Mouse (Mus musculus) heart, postnatal 0 days (tissue): ENCODE results near the gene 3110082J24Rik. TPM values are rescaled to one million over a fixed set of nuclear protein-coding genes. Genes with fewer than 3 reads are reported as not detected.

Experiments
- ATAC-seq: fragments of 200-750 bp; cut with Nextera tagmentation; 2 replicates; pipeline ENCODE4 v1.8.0; 2017; ENCODE audit warnings: low read depth, moderate number of reproducible peaks, moderate library complexity; ENCODE audit not compliant: insufficient read depth
- DNase-seq: peaks from one replicate; pipeline ENCODE4 v3.0.0-alpha.2; 2016; ENCODE audit warnings: low spot score
- H3K27ac ChIP-seq: fragments of 300-500 bp; sonication (generic); 2 replicates; pipeline ENCODE4 v1.5.1; 2014; ENCODE audit warnings: low read depth, mild to moderate bottlenecking
- H3K27me3 ChIP-seq: fragments of 300-500 bp; sonication (generic); 2 replicates; pipeline ENCODE4 v1.6.1; 2014; ENCODE audit warnings: low read length, mixed read lengths; ENCODE audit not compliant: control insufficient read depth, insufficient read depth
- H3K36me3 ChIP-seq: fragments of 300-500 bp; sonication (generic); replicated peaks from 2 replicates; pipeline ENCODE4 v1.6.1; 2014; ENCODE audit warnings: low read length, mixed read lengths; ENCODE audit not compliant: control insufficient read depth, insufficient read depth
- H3K4me1 ChIP-seq: fragments of 300-500 bp; sonication (generic); 2 replicates; pipeline ENCODE4 v1.6.1; 2014; ENCODE audit warnings: antibody characterized with exemption; ENCODE audit not compliant: control insufficient read depth, insufficient read depth
- H3K4me2 ChIP-seq: fragments of 300-500 bp; sonication (generic); 2 replicates; pipeline ENCODE4 v1.6.1; 2014; ENCODE audit warnings: low read depth, mild to moderate bottlenecking, low read length, moderate library complexity
- H3K4me3 ChIP-seq: fragments of 300-500 bp; sonication (generic); 2 replicates; pipeline ENCODE4 v1.5.1; 2014; ENCODE audit warnings: low read depth, low read length
- H3K9ac ChIP-seq: fragments of 300-500 bp; sonication (generic); replicated peaks from 2 replicates; pipeline ENCODE4 v1.6.1; 2014; ENCODE audit warnings: low read depth, low read length, mixed read lengths
- H3K9me3 ChIP-seq: fragments of 300-500 bp; sonication (generic); replicated peaks from 2 replicates; pipeline ENCODE4 v1.6.1; 2016; ENCODE audit warnings: low read length; ENCODE audit not compliant: control insufficient read depth
- CTCF ChIP-seq: IDR thresholded peaks from 2 replicates; pipeline ENCODE4 v1.5.1; 2016; ENCODE audit warnings: antibody characterized with exemption, control low read depth, low read depth
- EP300 ChIP-seq: IDR thresholded peaks from 2 replicates; pipeline ENCODE4 v1.6.1; 2016; ENCODE audit warnings: antibody characterized with exemption, low read depth
- WGBS: fragments of 180-500 bp; shearing (Covaris S2); extraction: QIAGEN DNeasy Blood & Tissue Kit; methylation state at CpG from one replicate; pipeline ENCODE4 v1.1.7; 2014; 5-methylcytosine and 5-hydroxymethylcytosine counted together
- polyA plus RNA-seq: library from polyadenylated mRNA; unstranded; fragments of >200 nt; fragmentation: Nextera tagmentation; extraction: Ambion mirVana; gene quantifications from 2 replicates; pipeline ENCODE4 v1.2.1, GENCODE M21; 2015
- total RNA-seq: library from RNA; depleted of rRNA; stranded (reverse); fragments of >200 nt; gene quantifications from 2 replicates; pipeline ENCODE4 v1.2.3, GENCODE M21; 2014; ENCODE audit warnings: low replicate concordance

The 3110082J24Rik gene
- total and polyA plus RNA-seq, 2 experiments from 2014 or later = not detected

GRCm38 (mm10) chr5:30125587-30125986 lies 19.7 kb upstream of the 3110082J24Rik start:
- no peak overlapping the region for H3K9ac ChIP-seq
- ATAC-seq (peak; percentile 59; the same call in 1 of the 2 replicates), DNase-seq (peak; percentile 52)
- no peak overlapping the region for H3K4me2 ChIP-seq
- no peaks in the 10 kb centered on the region for H3K27me3 ChIP-seq
- H3K27ac ChIP-seq = no peak overlapping the region
- H3K36me3 ChIP-seq = peaks cover 100% of the 10 kb centered on the region
- H3K9me3 ChIP-seq = no peaks in the 10 kb centered on the region
- TF ChIP-seq EP300 (no peak), CTCF (peak; percentile 73)
- H3K4me3 ChIP-seq = no peak overlapping the region
- no peaks in the 10 kb centered on the region for H3K4me1 ChIP-seq
- 50% methylated on average over 5 of the region's 5 CpGs for WGBS

DNA sequence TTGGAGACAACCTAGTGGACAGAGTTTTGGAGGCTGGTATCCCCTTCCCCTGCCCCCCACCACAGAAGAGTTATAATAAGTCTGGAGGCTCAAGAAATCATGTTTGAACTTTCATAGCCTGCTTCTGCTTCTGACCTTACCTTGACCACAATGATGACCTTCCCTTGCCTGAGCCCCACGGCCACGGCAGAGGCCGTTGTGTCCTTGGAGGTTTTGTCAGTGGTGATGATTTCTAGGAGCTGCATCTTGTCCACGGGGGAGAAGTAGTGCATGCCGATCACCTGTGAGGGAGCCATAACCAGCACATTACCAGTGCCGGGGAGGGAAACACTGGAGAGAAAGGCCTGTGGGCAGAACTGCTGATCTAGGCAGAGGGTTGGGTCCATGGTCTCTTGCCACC lies 16.6 kb upstream of the 3110082J24Rik start:
- H3K36me3 ChIP-seq = peaks cover 99% of the 10 kb centered on the region

GRCm38 (mm10) chr5:30120106-30120505 lies 14.2 kb upstream of the 3110082J24Rik start:
- H3K4me2 ChIP-seq = no peak overlapping the region
- H3K9me3 ChIP-seq = no peaks in the 10 kb centered on the region

More for the DNA sequence above, 16.6 kb upstream of the 3110082J24Rik start:
- 73% methylated on average over 6 of the region's 6 CpGs for WGBS
- ATAC-seq = no peak
- DNase-seq = no peak
- Histone ChIP-seq H3K9ac (no peak overlapping the region), H3K27me3 (no peaks in the 10 kb centered on the region), H3K27ac (no peak overlapping the region), H3K9me3 (no peaks in the 10 kb centered on the region), H3K4me3 (no peak overlapping the region), H3K4me2 (no peak overlapping the region), H3K4me1 (no peaks in the 10 kb centered on the region)
- no peak for TF ChIP-seq CTCF
- TF ChIP-seq EP300 = no peak

GRCm38 (mm10) chr5:30119163-30119562 lies 13.3 kb upstream of the 3110082J24Rik start:
- TF ChIP-seq EP300 (no peak), CTCF (no peak)
- 0 out of 2 replicates have a peak, but pooled peaks cover 9% of the 10 kb centered on the region for H3K27me3 ChIP-seq
- peaks cover 74% of the 10 kb centered on the region for H3K36me3 ChIP-seq
- no peaks in the 10 kb centered on the region for H3K4me1 ChIP-seq
- no peak overlapping the region for H3K4me3 ChIP-seq
- no peak overlapping the region for H3K27ac ChIP-seq
- DNase-seq (no peak), ATAC-seq (no peak)
- H3K9me3 ChIP-seq = no peaks in the 10 kb centered on the region
- H3K9ac ChIP-seq = no peak overlapping the region
- 91% methylated on average over 6 of the region's 6 CpGs for WGBS
- H3K4me2 ChIP-seq = no peak overlapping the region

More at GRCm38 (mm10) chr5:30120106-30120505, 14.2 kb upstream of the 3110082J24Rik start:
- DNase-seq (no peak), ATAC-seq (no peak)
- TF ChIP-seq EP300 = no peak
- TF ChIP-seq CTCF = no peak
- 83% methylated on average over 7 of the region's 7 CpGs for WGBS
- 0 out of 2 replicates have a peak, but pooled peaks cover 3% of the 10 kb centered on the region for H3K27me3 ChIP-seq
- H3K9ac ChIP-seq = no peak overlapping the region
- peaks cover 84% of the 10 kb centered on the region for H3K36me3 ChIP-seq
- H3K4me3 ChIP-seq = no peak overlapping the region
- no peak overlapping the region for H3K27ac ChIP-seq
- H3K4me1 ChIP-seq = no peaks in the 10 kb centered on the region

DNA sequence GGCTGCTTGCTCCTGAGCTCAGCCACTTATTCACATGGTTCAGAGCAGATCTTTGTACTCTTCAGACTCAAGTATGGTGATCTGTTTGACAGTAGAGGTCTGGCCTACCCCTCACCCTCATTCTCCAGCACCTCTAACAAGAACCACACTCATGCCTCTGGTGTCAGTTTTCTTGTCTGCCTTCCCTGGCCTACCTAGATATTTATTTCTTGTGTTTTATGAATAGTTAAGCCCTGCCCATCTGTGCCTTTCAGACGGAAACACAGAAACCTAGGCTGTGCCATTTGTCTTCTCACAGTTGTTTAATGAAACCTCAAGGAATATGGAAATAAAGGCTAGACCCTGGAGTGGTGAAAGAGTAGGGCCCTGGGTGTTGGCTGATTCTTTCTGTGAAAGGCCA lies 12.1 kb upstream of the 3110082J24Rik start:
- H3K4me1 ChIP-seq = no peaks in the 10 kb centered on the region; the same call in 1 of the 2 replicates
- no peak overlapping the region for H3K9ac ChIP-seq
- H3K4me3 ChIP-seq = no peak overlapping the region
- no peak for TF ChIP-seq EP300
- peaks cover 63% of the 10 kb centered on the region for H3K36me3 ChIP-seq
- H3K27me3 ChIP-seq = peaks cover 21% of the 10 kb centered on the region
- ATAC-seq = no peak
- no peaks in the 10 kb centered on the region for H3K9me3 ChIP-seq
- no peak overlapping the region for H3K27ac ChIP-seq
- DNase-seq = no peak
- no peak overlapping the region for H3K4me2 ChIP-seq
- 89% methylated on average over 1 of the region's 1 CpGs for WGBS

- no peak overlapping the region for H3K4me2 ChIP-seq
- WGBS = 54% methylated on average over 10 of the region's 10 CpGs
- no peak overlapping the region for H3K27ac ChIP-seq
- peaks cover 41% of the 10 kb centered on the region for H3K27me3 ChIP-seq
- no peak for DNase-seq
- no peak for ATAC-seq
- peaks cover 8% of the 10 kb centered on the region; the same call in 1 of the 2 replicates for H3K4me1 ChIP-seq
- H3K9me3 ChIP-seq = no peaks in the 10 kb centered on the region
- TF ChIP-seq CTCF (peak; percentile 17; the same call in 1 of the 2 replicates), EP300 (no peak)
- no peak overlapping the region for H3K9ac ChIP-seq
- peaks cover 40% of the 10 kb centered on the region for H3K36me3 ChIP-seq
- H3K4me3 ChIP-seq = no peak overlapping the region
These were observed 9.8 kb upstream of the 3110082J24Rik start for GRCm38 (mm10) chr5:30115718-30116117.
